Mouse (Mus musculus) c-Kit-positive CD71-positive TER-119-positive erythroid progenitor cells, embryonic 14.5 days (primary cell): ENCODE measurements around the gene Klf16.
"Not testable (repeated sequence)": the region's sequence is repeated elsewhere in the genome, so short reads cannot be mapped to it uniquely, and the experiment has no call there.

Experiments
- DNase-seq: peaks from one replicate; pipeline ENCODE4 v3.0.0-alpha.2; 2013; ENCODE audit warnings: low spot score

Klf16 gene

GRCm38 (mm10) chr10:80605721-80606120, 28.6 kb upstream of the Klf16 start, which contains the start of gene Gm49322:
Gene Gm49322 (plus strand): TSS chr10:80606021.
- not testable (repeated sequence) for DNase-seq

- no peak for DNase-seq
Measured at GRCm38 (mm10) chr10:80604988-80605387, 27.9 kb upstream of the Klf16 start.

- peak; percentile 84 for DNase-seq
Measured at GRCm38 (mm10) chr10:80604001-80604509, 26.9 kb upstream of the Klf16 start.

GRCm38 (mm10) chr10:80603364-80603763, 26.2 kb upstream of the Klf16 start:
- no peak for DNase-seq

GRCm38 (mm10) chr10:80602698-80603325, 25.7 kb upstream of the Klf16 start, which contains the start of the genes Scamp4 and Adat3:
Gene Scamp4 (plus strand): TSS chr10:80602872.
Gene Adat3 (plus strand): TSS chr10:80602880.
- peak; percentile 93 for DNase-seq

- no peak for DNase-seq
Measured at GRCm38 (mm10) chr10:80596318-80596717, 19.2 kb upstream of the Klf16 start.

GRCm38 (mm10) chr10:80589879-80590854, 13.0 kb upstream of the Klf16 start, which contains the start of gene Abhd17a:
Gene Abhd17a (minus strand): TSS chr10:80590341.
- DNase-seq: peak; percentile 98

- peak; percentile 21 for DNase-seq
Measured at GRCm38 (mm10) chr10:80589127-80589878, 12.2 kb upstream of the Klf16 start.

- DNase-seq: no peak
Measured at GRCm38 (mm10) chr10:80587305-80587657, 10.2 kb upstream of the Klf16 start.

- DNase-seq: no peak
Measured at GRCm38 (mm10) chr10:80586407-80587304, 9.5 kb upstream of the Klf16 start.

GRCm38 (mm10) chr10:80585581-80585980, 8.5 kb upstream of the Klf16 start:
- DNase-seq: no peak

GRCm38 (mm10) chr10:80584642-80585552, 7.8 kb upstream of the Klf16 start:
- DNase-seq: no peak

GRCm38 (mm10) chr10:80584045-80584488, 6.9 kb upstream of the Klf16 start:
- peak; percentile 28 for DNase-seq

GRCm38 (mm10) chr10:80583047-80583446, 5.9 kb upstream of the Klf16 start:
- no peak for DNase-seq

GRCm38 (mm10) chr10:80578911-80579310, 1.8 kb upstream of the Klf16 start:
- peak; percentile 91 for DNase-seq

GRCm38 (mm10) chr10:80578131-80578750, 1.1 kb upstream of the Klf16 start:
- peak; percentile 87 for DNase-seq

- no peak for DNase-seq
Measured at GRCm38 (mm10) chr10:80576351-80577194, 548 bp downstream of the Klf16 start.

- no peak for DNase-seq
Measured at GRCm38 (mm10) chr10:80575925-80576324, 1.2 kb downstream of the Klf16 start.
